Mouse (Mus musculus) ovary, adult 18-20 months (tissue): ENCODE measurements around the gene Lancl1.

ENCODE experiments used
- DNase-seq: peaks from one replicate; pipeline ENCODE4 v3.0.0; 2022; ENCODE audit warnings: low spot score, mixed read lengths

The Lancl1 gene

GRCm38 (mm10) chr1:67038246-67038987 lies at the start of gene Lancl1:
Lancl1 (minus strand) TSS chr1:67038872.
- DNase-seq: peak; percentile 71

GRCm38 (mm10) chr1:67079146-67079545 lies 40.5 kb upstream of the Lancl1 start:
- no peak for DNase-seq

- no peak for DNase-seq
These were observed 40.0 kb upstream of the Lancl1 start for GRCm38 (mm10) chr1:67078666-67079065.

- no peak for DNase-seq
These were observed 39.1 kb upstream of the Lancl1 start for GRCm38 (mm10) chr1:67077739-67078138.

- no peak for DNase-seq
These were observed 28.9 kb upstream of the Lancl1 start for GRCm38 (mm10) chr1:67067561-67067960.

GRCm38 (mm10) chr1:67065347-67066270 lies 26.9 kb upstream of the Lancl1 start:
- no peak for DNase-seq

GRCm38 (mm10) chr1:67061456-67062085 lies 22.9 kb upstream of the Lancl1 start:
- peak; percentile 13 for DNase-seq

GRCm38 (mm10) chr1:67055816-67056215 lies 17.1 kb upstream of the Lancl1 start:
- no peak for DNase-seq

- DNase-seq: no peak
These were observed 14.0 kb upstream of the Lancl1 start for GRCm38 (mm10) chr1:67052721-67053120.

GRCm38 (mm10) chr1:67049600-67049999 lies 10.9 kb upstream of the Lancl1 start:
- no peak for DNase-seq

- DNase-seq: no peak
These were observed 10.0 kb upstream of the Lancl1 start for GRCm38 (mm10) chr1:67048696-67049095.

GRCm38 (mm10) chr1:67045100-67045499 lies 6.4 kb upstream of the Lancl1 start:
- DNase-seq: no peak

GRCm38 (mm10) chr1:67042583-67042982 lies 3.9 kb upstream of the Lancl1 start:
- no peak for DNase-seq

- no peak for DNase-seq
These were observed 411 bp upstream of the Lancl1 start for GRCm38 (mm10) chr1:67039083-67039482.

GRCm38 (mm10) chr1:67037198-67037597 lies 1.5 kb downstream of the Lancl1 start:
- DNase-seq: no peak

GRCm38 (mm10) chr1:67033278-67033677 lies 5.4 kb downstream of the Lancl1 start:
- DNase-seq: no peak

GRCm38 (mm10) chr1:67026927-67027511 lies 11.7 kb downstream of the Lancl1 start:
- no peak for DNase-seq

- DNase-seq: no peak
These were observed 12.5 kb downstream of the Lancl1 start for GRCm38 (mm10) chr1:67026142-67026541.

GRCm38 (mm10) chr1:67022767-67023166 lies 15.9 kb downstream of the Lancl1 start:
- DNase-seq: no peak

- DNase-seq: no peak
These were observed 16.6 kb downstream of the Lancl1 start for GRCm38 (mm10) chr1:67022051-67022450.

- no peak for DNase-seq
These were observed 18.0 kb downstream of the Lancl1 start for GRCm38 (mm10) chr1:67020637-67021161.
